Mouse (Mus musculus) bone marrow macrophage, adult 2 months (primary cell): ENCODE data around the gene Zfp938. TPM values are rescaled to one million over a fixed set of nuclear protein-coding genes. Genes with fewer than 3 reads are reported as not detected.
A peak's percentile ranks its signal among the peaks of the same experiment; 100 is the strongest.

Experiments used
- H3K27ac ChIP-seq: 2 replicates; pipeline ENCODE4 v1.5.1; 2012; ENCODE audit warnings: low read depth, low read length; ENCODE audit not compliant: insufficient read depth
- H3K4me1 ChIP-seq: 2 replicates; pipeline ENCODE4 v1.6.1; 2012; ENCODE audit warnings: low read length; ENCODE audit not compliant: control insufficient read depth, insufficient read depth
- H3K4me3 ChIP-seq: 2 replicates; pipeline ENCODE4 v1.5.1; 2012; ENCODE audit warnings: mild to moderate bottlenecking, low read length, moderate library complexity; ENCODE audit not compliant: insufficient read depth
- CTCF ChIP-seq: IDR thresholded peaks from 2 replicates; pipeline ENCODE4 v1.5.1; 2012; ENCODE audit warnings: low read depth, mild to moderate bottlenecking, low read length, moderate library complexity
- POLR2A ChIP-seq: IDR thresholded peaks from 2 replicates; pipeline ENCODE4 v1.6.1; 2012; ENCODE audit warnings: mild to moderate bottlenecking, low read depth, low read length, borderline replicate concordance
- polyA plus RNA-seq: library from polyadenylated mRNA; stranded (reverse); fragments of >200 nt; gene quantifications from 2 replicates; pipeline ENCODE4 v1.2.4, GENCODE M21; 2012; ENCODE audit not compliant: missing spikeins, insufficient read depth, insufficient read length

The Zfp938 gene
- 4.5 and 4.9 TPM in 2 replicates for polyA plus RNA-seq

GRCm38 (mm10) chr10:82240742-82241400 lies at the start of gene Zfp938:
Zfp938 (minus strand) TSS chr10:82241280.
- H3K4me3 ChIP-seq: peak within 1 kb of the TSS; percentile 75
- no peaks in the 10 kb centered on the region for H3K4me1 ChIP-seq
- TF ChIP-seq CTCF (no peak), POLR2A (peak; percentile 78; the same call in 1 of the 2 replicates)
- H3K27ac ChIP-seq: peak within 1 kb of the TSS; percentile 54

DNA sequence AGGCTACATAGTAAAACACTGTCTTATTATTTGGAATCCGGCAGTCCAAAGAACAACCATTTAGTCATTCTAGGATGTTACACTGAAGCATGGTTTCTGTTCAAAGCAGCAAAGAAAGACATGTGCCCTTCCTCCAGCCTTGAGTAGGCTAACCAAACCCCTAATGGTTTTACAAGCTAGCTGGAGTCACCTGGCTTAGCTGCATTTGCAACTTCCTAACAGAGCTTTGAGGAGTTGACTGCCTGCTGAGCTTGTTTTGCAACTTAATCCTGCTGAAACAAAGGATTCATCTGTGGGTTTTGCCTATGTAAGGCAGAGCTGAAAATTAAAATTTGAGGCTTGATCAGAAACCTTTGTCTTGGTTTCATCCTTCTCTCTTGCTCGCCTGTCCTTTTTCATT lies 16.3 kb upstream of the Zfp938 start:
- H3K27ac ChIP-seq: no peak overlapping the region
- TF ChIP-seq CTCF (no peak), POLR2A (no peak)
- H3K4me1 ChIP-seq: no peaks in the 10 kb centered on the region
- no peak overlapping the region for H3K4me3 ChIP-seq

- no peak overlapping the region for H3K4me3 ChIP-seq
- no peaks in the 10 kb centered on the region for H3K4me1 ChIP-seq
- TF ChIP-seq CTCF (no peak), POLR2A (no peak)
- H3K27ac ChIP-seq: no peak overlapping the region
These were observed 3.9 kb upstream of the Zfp938 start for GRCm38 (mm10) chr10:82245021-82245420.

DNA sequence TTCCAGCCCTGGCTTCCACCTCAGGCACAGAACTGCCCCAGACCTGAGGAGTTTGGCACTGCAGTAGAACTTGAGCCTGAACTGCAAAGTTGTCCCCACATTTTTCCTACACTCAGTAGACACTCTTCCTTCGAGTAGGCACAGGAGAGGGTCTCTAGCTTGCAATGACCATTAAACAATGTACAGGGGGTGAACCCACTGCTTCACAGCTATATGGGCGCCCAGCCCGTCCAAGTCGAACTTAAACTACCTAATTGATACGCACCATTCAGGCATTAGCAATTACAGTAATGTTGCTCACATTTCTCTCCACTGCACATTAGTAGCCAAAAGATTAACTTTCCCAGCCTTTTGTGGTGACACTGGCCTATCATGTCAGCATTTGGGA lies 315 bp upstream of the Zfp938 start:
- Histone ChIP-seq H3K4me3 (peak overlapping the region; percentile 75), H3K4me1 (no peaks in the 10 kb centered on the region)
- no peak for TF ChIP-seq CTCF
- no peak for TF ChIP-seq POLR2A

GRCm38 (mm10) chr10:82178257-82179064 lies 62.6 kb downstream of the Zfp938 start:
- H3K4me3 ChIP-seq: peak overlapping the region; percentile 72
- TF ChIP-seq POLR2A: no peak
- H3K27ac ChIP-seq: peak overlapping the region; percentile 65
- H3K4me1 ChIP-seq: 0 out of 2 replicates have a peak, but pooled peaks cover 3% of the 10 kb centered on the region

More for the DNA sequence above, 315 bp upstream of the Zfp938 start:
- H3K27ac ChIP-seq: no peak overlapping the region

Other genes with a start within 250 kb of the Zfp938 start
- gene Zfp873, start 193.2 kb downstream of the Zfp938 start, polyA plus RNA-seq: 3.6 and 4.6 TPM in 2 replicates
- 0.95 TPM in 1 of 2 replicates, not detected in the other for gene BC024063, start 157.9 kb downstream of the Zfp938 start, polyA plus RNA-seq
- 1.5 and 1.9 TPM in 2 replicates for gene AU041133, start 113.3 kb downstream of the Zfp938 start, polyA plus RNA-seq
- gene 4932415D10Rik, start 75.3 kb upstream of the Zfp938 start, polyA plus RNA-seq: not detected in 2 replicates
- gene Gm4924, start 113.0 kb upstream of the Zfp938 start, polyA plus RNA-seq: 1.9 and 3.3 TPM in 2 replicates